Mouse (Mus musculus) limb, embryonic 14.5 days (tissue): ENCODE data around the gene H1f0. TPM values are rescaled to one million over a fixed set of nuclear protein-coding genes. Genes with fewer than 3 reads are reported as not detected.
"Not testable (repeated sequence)": the region's sequence is repeated elsewhere in the genome, so short reads cannot be mapped to it uniquely, and the experiment has no call there.

Source experiments
- ATAC-seq: fragments of 200-750 bp; cut with Nextera tagmentation; 2 replicates; pipeline ENCODE4 v1.8.0; 2017; ENCODE audit warnings: low read depth, moderate number of reproducible peaks, moderate TSS enrichment; ENCODE audit not compliant: low FRiP score
- DNase-seq: peaks from one replicate; pipeline ENCODE4 v3.0.0-alpha.2; 2015; ENCODE audit warnings: low spot score
- H3K27ac ChIP-seq: fragments of 300-500 bp; sonication (generic); replicated peaks from 2 replicates; pipeline ENCODE4 v1.5.1; 2014; ENCODE audit warnings: low read depth, mild to moderate bottlenecking, low read length, moderate library complexity, mixed read lengths
- H3K27me3 ChIP-seq: fragments of 300-500 bp; sonication (generic); 2 replicates; pipeline ENCODE4 v1.6.1; 2014; ENCODE audit warnings: low read length, mixed read lengths; ENCODE audit not compliant: control insufficient read depth, insufficient read depth
- H3K36me3 ChIP-seq: fragments of 300-500 bp; sonication (generic); 2 replicates; pipeline ENCODE4 v1.6.1; 2014; ENCODE audit warnings: mild to moderate bottlenecking, low read length, moderate library complexity, mixed read lengths; ENCODE audit not compliant: control insufficient read depth, insufficient read depth
- H3K4me1 ChIP-seq: fragments of 300-500 bp; sonication (generic); 2 replicates; pipeline ENCODE4 v1.6.1; 2014; ENCODE audit warnings: antibody characterized with exemption, low read length, mixed read lengths; ENCODE audit not compliant: control insufficient read depth, insufficient read depth
- H3K4me2 ChIP-seq: fragments of 300-500 bp; sonication (generic); replicated peaks from 2 replicates; pipeline ENCODE4 v1.6.1; 2014; ENCODE audit warnings: low read depth, mild to moderate bottlenecking, low read length, moderate library complexity; ENCODE audit not compliant: severe bottlenecking
- H3K4me3 ChIP-seq: fragments of 300-500 bp; sonication (generic); replicated peaks from 2 replicates; pipeline ENCODE4 v1.5.1; 2014; ENCODE audit warnings: low read length
- H3K9ac ChIP-seq: fragments of 300-500 bp; sonication (generic); 2 replicates; pipeline ENCODE4 v1.6.1; 2014; ENCODE audit warnings: mild to moderate bottlenecking, low read depth, low read length, moderate library complexity; ENCODE audit not compliant: severe bottlenecking
- H3K9me3 ChIP-seq: fragments of 300-500 bp; sonication (generic); 2 replicates; pipeline ENCODE4 v1.6.1; 2016; ENCODE audit warnings: low read length; ENCODE audit not compliant: control insufficient read depth
- POLR2A ChIP-seq: fragments of 200-500 bp; IDR thresholded peaks from 2 replicates; pipeline ENCODE4 v1.8.0; 2012; ENCODE audit warnings: inconsistent platforms, mild to moderate bottlenecking, moderate library complexity, borderline replicate concordance; ENCODE audit not compliant: insufficient read depth, insufficient read length; ENCODE audit errors: extremely low read depth
- WGBS: fragments of 180-500 bp; shearing (Covaris S2); extraction: QIAGEN DNeasy Blood & Tissue Kit; methylation state at CpG from one replicate; pipeline ENCODE4 v1.1.7; 2014; 5-methylcytosine and 5-hydroxymethylcytosine counted together
- polyA plus RNA-seq, 2 experiments: library from polyadenylated mRNA; depleted of rRNA in 1 of 2; stranded (reverse) in 1 of 2; unstranded in 1 of 2; fragments of >200 nt; fragmentation: Nextera tagmentation in 1 of 2; extraction: Ambion mirVana in 1 of 2; gene quantifications; 2 replicates each; pipeline versions ENCODE4 v1.2.1 to v1.2.3; 2012 to 2014

H1f0 gene
- polyA plus RNA-seq, 2 experiments: 250 to 433 TPM

DNA sequence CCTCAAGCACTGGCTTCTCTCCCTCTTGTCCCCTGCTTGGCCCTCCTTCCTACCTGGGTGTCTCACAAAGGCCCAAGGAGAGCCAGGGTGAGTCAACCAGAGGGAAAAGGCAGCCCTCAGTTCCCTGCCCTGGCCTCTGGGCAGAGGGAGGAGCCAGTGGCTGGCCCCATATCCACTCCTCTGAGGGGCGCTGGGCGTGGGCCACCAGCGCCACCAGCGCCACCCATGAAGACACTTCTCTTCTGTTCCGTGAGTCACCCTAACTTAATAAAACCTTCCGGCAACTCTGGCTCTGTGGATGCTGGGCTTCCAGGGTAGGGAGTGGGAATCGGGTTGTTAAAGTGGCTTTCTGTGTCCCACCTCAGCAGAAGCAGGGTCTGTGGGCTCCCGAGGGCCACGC lies 22.7 kb upstream of the H1f0 start:
- no peak for DNase-seq
- Histone ChIP-seq H3K9ac (no peak overlapping the region), H3K27ac (no peak overlapping the region), H3K9me3 (no peaks in the 10 kb centered on the region), H3K4me3 (no peak overlapping the region), H3K4me2 (no peak overlapping the region), H3K4me1 (no peaks in the 10 kb centered on the region), H3K36me3 (peaks cover 69% of the 10 kb centered on the region), H3K27me3 (no peaks in the 10 kb centered on the region)
- no peak for ATAC-seq
- WGBS: 88% methylated on average over 9 of the region's 9 CpGs
- TF ChIP-seq POLR2A: no peak

DNA sequence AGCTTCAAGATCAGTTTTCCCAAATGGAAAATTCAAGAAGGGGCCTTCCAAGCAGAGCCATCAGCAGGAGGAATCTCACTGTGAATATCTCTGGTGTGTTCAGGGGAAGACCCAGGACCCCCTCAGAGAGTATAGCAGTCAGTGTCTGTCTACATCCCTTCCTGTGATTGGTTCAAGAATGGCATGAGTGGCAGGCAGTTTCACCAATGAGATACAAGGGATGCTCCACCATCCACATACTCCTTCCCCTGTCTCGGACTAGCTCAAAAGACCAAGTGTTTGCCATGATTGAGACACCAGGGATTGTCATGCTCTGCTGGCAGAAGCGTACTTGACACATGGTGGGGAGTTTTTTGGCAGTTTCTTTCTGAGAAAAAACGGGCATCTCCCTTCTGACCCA lies 21.6 kb upstream of the H1f0 start:
- Histone ChIP-seq H3K4me1 (no peaks in the 10 kb centered on the region), H3K27ac (no peak overlapping the region), H3K36me3 (peaks cover 58% of the 10 kb centered on the region), H3K4me3 (no peak overlapping the region), H3K9me3 (no peaks in the 10 kb centered on the region), H3K27me3 (no peaks in the 10 kb centered on the region), H3K4me2 (no peak overlapping the region), H3K9ac (no peak overlapping the region)
- WGBS: 85% methylated on average over 3 of the region's 3 CpGs
- DNase-seq (no peak), ATAC-seq (no peak)
- no peak for TF ChIP-seq POLR2A

DNA sequence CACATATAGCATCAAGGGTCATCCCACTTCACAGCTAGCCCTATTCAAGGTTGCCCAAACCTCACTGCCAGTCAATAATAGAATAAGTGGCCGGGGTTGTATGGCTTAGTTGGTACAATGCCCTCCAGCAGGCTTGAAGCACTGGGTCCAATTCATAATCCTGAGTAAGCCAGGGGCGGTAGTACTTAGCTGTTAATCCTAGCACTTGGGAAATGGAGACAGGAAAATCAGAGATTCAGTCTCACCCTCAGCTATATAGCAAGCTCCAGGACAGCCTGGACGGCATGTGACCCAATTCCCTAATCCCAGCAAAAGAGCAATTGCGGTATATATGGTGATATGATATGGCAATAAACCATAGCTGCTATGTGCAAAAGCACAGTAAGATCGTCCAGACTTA lies 21.2 kb upstream of the H1f0 start:
- no peak overlapping the region for H3K27ac ChIP-seq
- 87% methylated on average over 5 of the region's 5 CpGs for WGBS
- H3K36me3 ChIP-seq: peaks cover 54% of the 10 kb centered on the region

DNA sequence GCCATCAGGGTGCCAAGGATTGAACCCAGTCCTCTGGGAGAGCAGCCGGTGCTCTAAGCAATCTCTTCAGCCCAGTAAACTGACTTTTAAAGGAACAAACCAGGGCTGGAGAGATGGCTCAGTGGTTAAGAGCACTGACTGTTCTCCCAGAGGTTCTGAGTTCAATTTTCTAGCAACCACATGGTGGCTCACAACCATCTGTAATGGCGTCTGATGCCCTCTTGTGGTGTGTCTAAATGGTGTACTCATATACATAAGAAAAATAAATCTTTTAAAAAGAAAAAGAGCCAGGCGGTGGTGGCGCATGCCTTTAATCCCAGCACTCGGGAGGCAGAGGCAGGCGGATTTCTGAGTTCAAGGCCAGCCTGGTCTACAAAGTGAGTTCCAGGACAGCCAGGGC lies 20.4 kb upstream of the H1f0 start:
- not testable (repeated sequence) for H3K4me2 ChIP-seq, H3K27ac ChIP-seq, H3K4me3 ChIP-seq, ATAC-seq, H3K4me1 ChIP-seq, H3K9me3 ChIP-seq, H3K9ac ChIP-seq, H3K27me3 ChIP-seq, DNase-seq
- H3K36me3 ChIP-seq: peaks cover 46% of the 10 kb centered on the region
- 87% methylated on average over 6 of the region's 6 CpGs for WGBS

More for the DNA sequence above, 21.2 kb upstream of the H1f0 start:
- Histone ChIP-seq H3K9me3 (no peaks in the 10 kb centered on the region), H3K27me3 (no peaks in the 10 kb centered on the region), H3K4me3 (no peak overlapping the region), H3K4me1 (no peaks in the 10 kb centered on the region), H3K9ac (no peak overlapping the region), H3K4me2 (no peak overlapping the region)
- TF ChIP-seq POLR2A: no peak
- DNase-seq (no peak), ATAC-seq (no peak)

DNA sequence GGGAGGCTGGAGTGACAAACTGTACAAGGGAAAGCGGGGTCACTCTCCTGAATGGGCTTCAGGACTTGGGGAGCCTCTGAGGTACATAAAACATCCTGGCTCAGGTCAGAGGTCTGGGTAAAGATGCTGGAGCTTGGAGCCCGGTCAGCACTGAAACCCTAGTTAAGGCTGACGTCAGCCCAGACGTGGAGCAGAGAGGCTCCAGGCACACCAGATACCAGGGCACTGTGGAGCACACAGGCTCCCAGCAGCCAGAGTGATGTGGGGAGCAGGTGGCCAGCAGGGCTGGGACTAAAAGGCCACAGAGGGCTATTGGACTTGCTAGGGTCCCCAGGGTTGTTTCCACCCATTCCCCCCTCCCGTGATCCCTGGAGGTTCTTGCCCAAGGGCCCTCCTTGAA lies 18.5 kb upstream of the H1f0 start:
- Histone ChIP-seq H3K4me3 (no peak overlapping the region), H3K4me1 (no peaks in the 10 kb centered on the region), H3K36me3 (peaks cover 27% of the 10 kb centered on the region), H3K4me2 (no peak overlapping the region), H3K27me3 (no peaks in the 10 kb centered on the region), H3K9me3 (no peaks in the 10 kb centered on the region), H3K27ac (no peak overlapping the region), H3K9ac (no peak overlapping the region)
- ATAC-seq (no peak), DNase-seq (no peak)
- TF ChIP-seq POLR2A: no peak
- WGBS: 63% methylated on average over 5 of the region's 5 CpGs

DNA sequence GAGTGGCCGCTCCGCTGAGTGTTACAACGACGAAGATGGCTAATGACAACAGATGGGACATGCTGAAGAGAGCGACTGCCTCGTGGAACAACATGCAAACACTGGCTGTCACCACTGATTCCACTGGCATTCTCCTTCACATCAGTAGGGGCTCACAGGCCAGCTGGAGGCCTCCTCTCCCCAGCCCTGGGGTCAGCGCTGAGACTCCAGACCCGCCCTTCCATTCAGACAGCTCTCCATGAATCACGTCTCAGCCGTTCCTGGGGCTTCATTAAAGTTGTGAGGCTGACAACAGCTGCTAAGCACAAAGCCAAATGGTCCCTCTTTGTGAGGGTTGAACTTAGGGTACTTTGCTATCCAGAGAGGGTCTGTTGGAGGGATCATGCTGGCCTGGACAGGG lies 16.7 kb upstream of the H1f0 start:
- 58% methylated on average over 10 of the region's 10 CpGs for WGBS
- TF ChIP-seq POLR2A: no peak

More for the DNA sequence above, 16.7 kb upstream of the H1f0 start:
- H3K9me3 ChIP-seq: no peaks in the 10 kb centered on the region
- H3K4me1 ChIP-seq: no peaks in the 10 kb centered on the region
- H3K36me3 ChIP-seq: peaks cover 9% of the 10 kb centered on the region
- no peaks in the 10 kb centered on the region for H3K27me3 ChIP-seq
- DNase-seq (no peak), ATAC-seq (no peak)
- H3K27ac ChIP-seq: no peak overlapping the region
- H3K9ac ChIP-seq: no peak overlapping the region
- H3K4me3 ChIP-seq: no peak overlapping the region
- H3K4me2 ChIP-seq: no peak overlapping the region
